Mouse (Mus musculus) MEL (cell line): Measurements from ENCODE around the gene Rnf181.

Experiments
- EP300 ChIP-seq, 2 experiments: IDR thresholded peaks; 2 replicates each; pipeline ENCODE4 v1.6.1; 2011; ENCODE audit warnings: improper control_type of control experiment in 2 of 2, low read length in 2 of 2, low read depth in 1 of 2, mild to moderate bottlenecking in 1 of 2
- ETS1 ChIP-seq: IDR thresholded peaks from 2 replicates; pipeline ENCODE4 v1.6.1; 2012; ENCODE audit warnings: low read depth, mild to moderate bottlenecking, inconsistent platforms, low read length, improper control_type of control experiment, moderate library complexity
- HCFC1 ChIP-seq: IDR thresholded peaks from 2 replicates; pipeline ENCODE4 v1.6.1; 2012; ENCODE audit warnings: low read depth, mild to moderate bottlenecking, inconsistent platforms, low read length, improper control_type of control experiment, moderate library complexity
- NRF1 ChIP-seq: IDR thresholded peaks from 2 replicates; pipeline ENCODE4 v1.6.1; 2014; ENCODE audit warnings: low read depth, mild to moderate bottlenecking, inconsistent platforms, low read length, improper control_type of control experiment, moderate library complexity; ENCODE audit not compliant: poor library complexity, insufficient read depth, severe bottlenecking
- TAL1 ChIP-seq: IDR thresholded peaks from 2 replicates; pipeline ENCODE4 v1.6.1; 2012; ENCODE audit warnings: mild to moderate bottlenecking, inconsistent platforms, low read length, moderate library complexity, mixed read lengths

DNA sequence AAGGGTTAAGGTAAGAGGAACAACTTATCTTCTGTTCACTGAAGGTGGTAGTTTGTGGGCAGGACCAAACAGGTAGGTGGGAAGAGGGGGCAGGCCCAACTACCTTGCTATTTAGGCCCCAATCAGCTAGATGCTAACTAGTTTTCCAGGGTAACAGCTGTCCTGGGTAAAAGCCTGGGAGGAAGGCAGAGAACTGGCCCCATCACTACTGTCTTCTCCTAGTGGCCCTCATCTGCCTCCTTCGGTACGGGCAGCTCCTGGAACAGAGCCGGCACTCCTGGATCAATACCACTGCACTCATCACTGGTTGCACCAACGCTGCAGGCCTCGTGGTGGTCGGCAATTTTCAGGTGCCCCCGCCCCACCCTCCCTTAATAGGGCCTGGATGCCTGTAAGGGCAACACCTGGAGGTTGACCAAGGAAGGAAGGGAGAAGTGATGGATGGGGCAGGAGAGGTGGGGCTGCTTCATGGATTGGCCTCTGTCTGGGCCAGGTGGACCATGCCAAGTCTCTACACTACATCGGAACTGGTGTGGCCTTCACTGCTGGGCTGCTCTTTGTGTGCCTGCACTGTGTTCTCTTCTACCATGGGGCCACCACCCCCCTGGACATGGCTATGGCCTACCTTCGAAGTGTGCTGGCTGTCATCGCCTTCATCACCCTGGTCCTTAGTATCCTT, 8.5 kb downstream of the Rnf181 start:
- TF ChIP-seq EP300 (IDR thresholded peaks at IDR 0.05; ENCODE audit: low read depth in 1 of 2, low read length in 2 of 2) (no peak), ETS1 (no peak), NRF1 (no peak), HCFC1 (no peak), TAL1 (no peak)
